Comparison of ENCODE assay signal across 15 mouse cellular contexts in genomic region chr13:28774649-28775048, GRCm38 (mm10).
DNase-seq lines count a peak whose midpoint lies in the region; ATAC-seq and TF ChIP-seq lines count a peak whose summit lies in the region.
"Had no signal": no experiment of that assay in that cellular context is flagged by ENCODE, and none has a peak within 500 bp of the region (broad histone marks: within the 10 kb centered on the region; RNA-seq: fewer than 3 reads in every experiment).

No protein-coding gene starts in this region.

- TF ChIP-seq POLR2A in cerebellum, adult 2 months (IDR thresholded peaks at IDR 0.05; ENCODE audit: borderline replicate concordance, insufficient read depth, low read length) = no peak

- peak; percentile 62 for DNase-seq in heart, adult 11 months
- DNase-seq in heart, postnatal 25 days (ENCODE audit: low spot score) = no peak
- DNase-seq in hindbrain, embryonic 14.5 days (ENCODE audit: low spot score) = no peak
- peak; percentile 72 for DNase-seq in midbrain, embryonic 14.5 days
- no peak for DNase-seq in adrenal gland, postnatal 10 days
- DNase-seq in urinary bladder, postnatal 25 days (ENCODE audit: low spot score) = no peak
- DNase-seq in cerebellum, adult 2 months = no peak
- DNase-seq: adrenal gland, adult 8-10 months; kidney, postnatal 10 days; lung, embryonic 14.5 days; right cerebral cortex, postnatal 25 days; thymus, postnatal 36 days had no signal

- no peaks in the 10 kb centered on the region for H3K27me3 ChIP-seq in hindbrain, embryonic 14.5 days (ENCODE audit: control insufficient read depth, insufficient read depth, low read length)
- no peaks in the 10 kb centered on the region for H3K27me3 ChIP-seq in midbrain, embryonic 14.5 days (ENCODE audit: control insufficient read depth, insufficient read depth, low read length)
- H3K27me3 ChIP-seq in cerebellum, adult 2 months (ENCODE audit: control insufficient read depth, insufficient read depth, low read length) = no peaks in the 10 kb centered on the region
- H3K27me3 ChIP-seq: limb, embryonic 15.5 days; Patski had no signal

- no peak overlapping the region for H3K4me3 ChIP-seq in hindbrain, embryonic 14.5 days (replicated peaks; ENCODE audit: low read length)
- no peak overlapping the region for H3K4me3 ChIP-seq in midbrain, embryonic 14.5 days (replicated peaks; ENCODE audit: low read depth, low read length)
- no peak overlapping the region for H3K4me3 ChIP-seq in cerebellum, adult 2 months (replicated peaks; ENCODE audit: insufficient read depth, low read depth, low read length)
- H3K4me3 ChIP-seq: limb, embryonic 15.5 days had no signal

- H3K9me3 ChIP-seq in hindbrain, embryonic 14.5 days (ENCODE audit: control insufficient read depth, low read length) = no peaks in the 10 kb centered on the region
- H3K9me3 ChIP-seq in midbrain, embryonic 14.5 days (ENCODE audit: control insufficient read depth, low read length) = no peaks in the 10 kb centered on the region
- H3K9me3 ChIP-seq: limb, embryonic 15.5 days had no signal

- WGBS in hindbrain, embryonic 14.5 days = 39% methylated on average over 7 of the region's 7 CpGs
- 13% methylated on average over 7 of the region's 7 CpGs for whole genome bisulfite sequencing in midbrain, embryonic 14.5 days
- 65% methylated on average over 7 of the region's 7 CpGs for WGBS in cerebellum, adult 2 months

- TF ChIP-seq CTCF in cerebellum, adult 2 months (IDR thresholded peaks at IDR 0.05; ENCODE audit: borderline replicate concordance, insufficient read depth, low read depth, low read length) = no peak

- ATAC-seq in hindbrain, embryonic 14.5 days (ENCODE audit: low FRiP score) = peak; percentile 63; the same call in 1 of the 2 replicates
- peak; percentile 79 for ATAC-seq in midbrain, embryonic 14.5 days (ENCODE audit: low FRiP score, low TSS enrichment)
- no peak for ATAC-seq in granulocyte monocyte progenitor cell, adult 5-6 weeks (replicated peaks; ENCODE audit: poor library complexity, severe bottlenecking)
- ATAC-seq: Patski had no signal

- H3K4me2 ChIP-seq in hindbrain, embryonic 14.5 days (replicated peaks) = 0 out of 2 replicates have a peak overlapping the region, but pooled peaks have one; percentile 5
- peak overlapping the region; percentile 20 for H3K4me2 ChIP-seq in midbrain, embryonic 14.5 days (ENCODE audit: low read length)
- H3K4me2 ChIP-seq: limb, embryonic 15.5 days; lung, embryonic 14.5 days had no signal

- H3K36me3 ChIP-seq in hindbrain, embryonic 14.5 days (replicated peaks; ENCODE audit: control insufficient read depth, insufficient read depth) = no peaks in the 10 kb centered on the region
- no peaks in the 10 kb centered on the region for H3K36me3 ChIP-seq in midbrain, embryonic 14.5 days (ENCODE audit: control insufficient read depth, insufficient read depth, low read length)
- H3K36me3 ChIP-seq: limb, embryonic 15.5 days had no signal

- intact Hi-C loops in heart, postnatal 25 days (cut with DNase I) = no loop called here

- peak overlapping the region; percentile 35; the same call in 1 of the 2 replicates for H3K9ac ChIP-seq in hindbrain, embryonic 14.5 days
- no peak overlapping the region for H3K9ac ChIP-seq in midbrain, embryonic 14.5 days (replicated peaks; ENCODE audit: low read length)
- H3K9ac ChIP-seq: limb, embryonic 15.5 days; lung, embryonic 14.5 days had no signal

- peak overlapping the region; percentile 76 for H3K27ac ChIP-seq in hindbrain, embryonic 14.5 days
- H3K27ac ChIP-seq in midbrain, embryonic 14.5 days (replicated peaks; ENCODE audit: low read depth, low read length) = peak overlapping the region; percentile 75
- H3K27ac ChIP-seq in cerebellum, adult 2 months (ENCODE audit: insufficient read depth, low read length) = no peak overlapping the region
- H3K27ac ChIP-seq: limb, embryonic 15.5 days had no signal

- peaks cover 33% of the 10 kb centered on the region for H3K4me1 ChIP-seq in hindbrain, embryonic 14.5 days (replicated peaks; ENCODE audit: control insufficient read depth, insufficient read depth, low read length)
- peaks cover 42% of the 10 kb centered on the region for H3K4me1 ChIP-seq in midbrain, embryonic 14.5 days (ENCODE audit: control insufficient read depth, insufficient read depth, low read length)
- H3K4me1 ChIP-seq in cerebellum, adult 2 months (ENCODE audit: control insufficient read depth, insufficient read depth, low read length) = no peaks in the 10 kb centered on the region

Comparison
In these comparisons a context has a peak if more than half of its experiments do, and no peak if none do; other contexts are left out.
1. DNase-seq: peak in heart, adult 11 months (single experiment) and midbrain, embryonic 14.5 days (single experiment); none in heart, postnatal 25 days (single experiment), hindbrain, embryonic 14.5 days (single experiment), adrenal gland, postnatal 10 days (single experiment), urinary bladder, postnatal 25 days (single experiment) and cerebellum, adult 2 months (0 of 2).